Mouse (Mus musculus): ENCODE data around the gene Spryd7. TPM values are rescaled to one million over a fixed set of nuclear protein-coding genes. Genes with fewer than 3 reads are reported as not detected.

Spryd7 gene
- total and polyA plus RNA-seq, 2 experiments from 2014 or later = 27.1 to 61.8 TPM

- no peak for TF ChIP-seq CTCF (IDR thresholded peaks at IDR 0.05; ENCODE audit: low read depth)
- H3K9me3 ChIP-seq (ENCODE audit: low read length) = no peaks in the 10 kb centered on the region
- no peak overlapping the region for H3K9ac ChIP-seq (replicated peaks; ENCODE audit: low read length)
- H3K4me3 ChIP-seq (ENCODE audit: low read length) = no peak overlapping the region
- 87% methylated on average over 5 of the region's 5 CpGs for WGBS
- no peaks in the 10 kb centered on the region for H3K27me3 ChIP-seq (ENCODE audit: insufficient read depth, low read length)
- no peak overlapping the region for H3K4me2 ChIP-seq (ENCODE audit: low read depth, low read length)
- ATAC-seq (no peak), DNase-seq (ENCODE audit: low spot score) (no peak)
- no peaks in the 10 kb centered on the region; the same call in 1 of the 2 replicates for H3K36me3 ChIP-seq (ENCODE audit: insufficient read depth, low read length)
- no peaks in the 10 kb centered on the region for H3K4me1 ChIP-seq (ENCODE audit: insufficient read depth, low read length)
- no peak overlapping the region for H3K27ac ChIP-seq
Measured at GRCm38 (mm10) chr14:61536631-61537264, 19.9 kb downstream of the Spryd7 start.

GRCm38 (mm10) chr14:61535811-61536210 is 20.9 kb downstream of the Spryd7 start:
- TF ChIP-seq CTCF (IDR thresholded peaks at IDR 0.05; ENCODE audit: low read depth) = no peak
- Histone ChIP-seq H3K9me3 (ENCODE audit: low read length) (no peaks in the 10 kb centered on the region), H3K27me3 (ENCODE audit: insufficient read depth, low read length) (no peaks in the 10 kb centered on the region), H3K4me3 (ENCODE audit: low read length) (no peak overlapping the region), H3K4me1 (ENCODE audit: insufficient read depth, low read length) (no peaks in the 10 kb centered on the region), H3K27ac (no peak overlapping the region), H3K4me2 (ENCODE audit: low read depth, low read length) (no peak overlapping the region), H3K36me3 (ENCODE audit: insufficient read depth, low read length) (no peaks in the 10 kb centered on the region; the same call in 1 of the 2 replicates), H3K9ac (replicated peaks; ENCODE audit: low read length) (no peak overlapping the region)
- no peak for DNase-seq (ENCODE audit: low spot score)
- 91% methylated on average over 3 of the region's 3 CpGs for WGBS
- ATAC-seq = no peak

GRCm38 (mm10) chr14:61530966-61531365 is 25.7 kb downstream of the Spryd7 start:
- no peak for DNase-seq (ENCODE audit: low spot score)
- H3K36me3 ChIP-seq (ENCODE audit: insufficient read depth, low read length) = no peaks in the 10 kb centered on the region; the same call in 1 of the 2 replicates
- no peak overlapping the region for H3K4me3 ChIP-seq (ENCODE audit: low read length)
- H3K9me3 ChIP-seq (ENCODE audit: low read length) = no peaks in the 10 kb centered on the region
- H3K4me2 ChIP-seq (ENCODE audit: low read depth, low read length) = no peak overlapping the region
- no peaks in the 10 kb centered on the region for H3K27me3 ChIP-seq (ENCODE audit: insufficient read depth, low read length)
- no peak overlapping the region for H3K9ac ChIP-seq (replicated peaks; ENCODE audit: low read length)
- no peak overlapping the region for H3K27ac ChIP-seq
- no peaks in the 10 kb centered on the region for H3K4me1 ChIP-seq (ENCODE audit: insufficient read depth, low read length)
- no peak for ATAC-seq
- TF ChIP-seq CTCF (IDR thresholded peaks at IDR 0.05; ENCODE audit: low read depth) = no peak

- no peak overlapping the region for H3K9ac ChIP-seq (replicated peaks; ENCODE audit: low read length)
- no peak overlapping the region for H3K4me2 ChIP-seq (ENCODE audit: low read depth, low read length)
- H3K9me3 ChIP-seq (ENCODE audit: low read length) = no peaks in the 10 kb centered on the region
- H3K36me3 ChIP-seq (ENCODE audit: insufficient read depth, low read length) = no peaks in the 10 kb centered on the region; the same call in 1 of the 2 replicates
- H3K4me3 ChIP-seq (ENCODE audit: low read length) = no peak overlapping the region
- H3K4me1 ChIP-seq (ENCODE audit: insufficient read depth, low read length) = no peaks in the 10 kb centered on the region
- DNase-seq (ENCODE audit: low spot score) = no peak
- 94% methylated on average over 2 of the region's 2 CpGs for WGBS
- H3K27me3 ChIP-seq (ENCODE audit: insufficient read depth, low read length) = no peaks in the 10 kb centered on the region
- no peak overlapping the region for H3K27ac ChIP-seq
- TF ChIP-seq CTCF (IDR thresholded peaks at IDR 0.05; ENCODE audit: low read depth) = no peak
- no peak for ATAC-seq
Measured at GRCm38 (mm10) chr14:61530396-61530795, 26.3 kb downstream of the Spryd7 start.

GRCm38 (mm10) chr14:61529533-61529932 is 27.2 kb downstream of the Spryd7 start:
- ATAC-seq = no peak
- Histone ChIP-seq H3K4me3 (ENCODE audit: low read length) (no peak overlapping the region), H3K4me2 (ENCODE audit: low read depth, low read length) (no peak overlapping the region), H3K36me3 (ENCODE audit: insufficient read depth, low read length) (no peaks in the 10 kb centered on the region; the same call in 1 of the 2 replicates), H3K27me3 (ENCODE audit: insufficient read depth, low read length) (no peaks in the 10 kb centered on the region), H3K9ac (replicated peaks; ENCODE audit: low read length) (no peak overlapping the region), H3K9me3 (ENCODE audit: low read length) (no peaks in the 10 kb centered on the region), H3K27ac (no peak overlapping the region), H3K4me1 (ENCODE audit: insufficient read depth, low read length) (no peaks in the 10 kb centered on the region)
- WGBS = 82% methylated on average over 7 of the region's 7 CpGs
- TF ChIP-seq CTCF (IDR thresholded peaks at IDR 0.05; ENCODE audit: low read depth) = no peak
- DNase-seq (ENCODE audit: low spot score) = no peak

- Histone ChIP-seq H3K4me3 (ENCODE audit: low read length) (no peak overlapping the region), H3K4me2 (ENCODE audit: low read depth, low read length) (no peak overlapping the region), H3K4me1 (ENCODE audit: insufficient read depth, low read length) (no peaks in the 10 kb centered on the region), H3K36me3 (ENCODE audit: insufficient read depth, low read length) (no peaks in the 10 kb centered on the region), H3K27me3 (ENCODE audit: insufficient read depth, low read length) (no peaks in the 10 kb centered on the region), H3K27ac (no peak overlapping the region), H3K9me3 (ENCODE audit: low read length) (no peaks in the 10 kb centered on the region), H3K9ac (replicated peaks; ENCODE audit: low read length) (no peak overlapping the region)
- 96% methylated on average over 2 of the region's 2 CpGs for WGBS
- TF ChIP-seq CTCF (IDR thresholded peaks at IDR 0.05; ENCODE audit: low read depth) = no peak
- no peak for ATAC-seq
- no peak for DNase-seq (ENCODE audit: low spot score)
Measured at GRCm38 (mm10) chr14:61526006-61526405, 30.7 kb downstream of the Spryd7 start.

GRCm38 (mm10) chr14:61523821-61524220 is 32.9 kb downstream of the Spryd7 start:
- H3K27ac ChIP-seq = no peak overlapping the region
- H3K4me3 ChIP-seq (ENCODE audit: low read length) = no peak overlapping the region
- H3K36me3 ChIP-seq (ENCODE audit: insufficient read depth, low read length) = no peaks in the 10 kb centered on the region
- no peaks in the 10 kb centered on the region for H3K4me1 ChIP-seq (ENCODE audit: insufficient read depth, low read length)
- no peak overlapping the region for H3K9ac ChIP-seq (replicated peaks; ENCODE audit: low read length)
- no peaks in the 10 kb centered on the region for H3K9me3 ChIP-seq (ENCODE audit: low read length)
- no peak for DNase-seq (ENCODE audit: low spot score)
- ATAC-seq = no peak
- H3K4me2 ChIP-seq (ENCODE audit: low read depth, low read length) = no peak overlapping the region
- no peaks in the 10 kb centered on the region for H3K27me3 ChIP-seq (ENCODE audit: insufficient read depth, low read length)
- 74% methylated on average over 2 of the region's 2 CpGs for WGBS
- no peak for TF ChIP-seq CTCF (IDR thresholded peaks at IDR 0.05; ENCODE audit: low read depth)

Data from hindbrain, postnatal 0 days (tissue).